Mouse (Mus musculus) stomach, embryonic 14.5 days (tissue): ENCODE data around the gene Clec16a. TPM values are rescaled to one million over a fixed set of nuclear protein-coding genes. Genes with fewer than 3 reads are reported as not detected.
A peak's percentile ranks its signal among the peaks of the same experiment; 100 is the strongest.

Experiments
- ATAC-seq: fragments of 200-750 bp; cut with Nextera tagmentation; 2 replicates; pipeline ENCODE4 v1.8.0; 2017; ENCODE audit warnings: low read depth, moderate TSS enrichment; ENCODE audit not compliant: insufficient number of reproducible peaks, insufficient read depth, low FRiP score
- H3K27ac ChIP-seq: fragments of 300-500 bp; sonication (generic); 2 replicates; pipeline ENCODE4 v1.5.1; 2014; ENCODE audit warnings: mild to moderate bottlenecking, low read length, moderate library complexity, mixed read lengths
- H3K27me3 ChIP-seq: fragments of 300-500 bp; sonication (generic); 2 replicates; pipeline ENCODE4 v1.6.1; 2014; ENCODE audit warnings: low read length, control low read depth, mixed read lengths; ENCODE audit not compliant: control insufficient read depth, insufficient read depth
- H3K36me3 ChIP-seq: fragments of 300-500 bp; sonication (generic); 2 replicates; pipeline ENCODE4 v1.6.1; 2014; ENCODE audit warnings: mild to moderate bottlenecking, control low read depth, low read length, moderate library complexity, mixed read lengths; ENCODE audit not compliant: control insufficient read depth, insufficient read depth
- H3K4me1 ChIP-seq: fragments of 300-500 bp; sonication (generic); 2 replicates; pipeline ENCODE4 v1.6.1; 2014; ENCODE audit warnings: low read length, control low read depth, mixed read lengths; ENCODE audit not compliant: control insufficient read depth, insufficient read depth
- H3K4me2 ChIP-seq: fragments of 300-500 bp; sonication (generic); replicated peaks from 2 replicates; pipeline ENCODE4 v1.6.1; 2014; ENCODE audit warnings: low read depth, low read length, control low read depth
- H3K4me3 ChIP-seq: fragments of 300-500 bp; sonication (generic); 2 replicates; pipeline ENCODE4 v1.5.1; 2014; ENCODE audit warnings: low read depth, low read length, control low read depth
- H3K9ac ChIP-seq: fragments of 300-500 bp; sonication (generic); replicated peaks from 2 replicates; pipeline ENCODE4 v1.6.1; 2014; ENCODE audit warnings: low read depth, mild to moderate bottlenecking, control low read depth, low read length, moderate library complexity, mixed read lengths
- H3K9me3 ChIP-seq: fragments of 300-500 bp; sonication (generic); 2 replicates; pipeline ENCODE4 v1.6.1; 2016; ENCODE audit warnings: low read depth, low read length, control low read depth; ENCODE audit not compliant: control insufficient read depth
- WGBS: fragments of 180-500 bp; shearing (Covaris S2); extraction: QIAGEN DNeasy Blood & Tissue Kit; methylation state at CpG from one replicate; pipeline ENCODE4 v1.1.7; 2014; 5-methylcytosine and 5-hydroxymethylcytosine counted together
- polyA plus RNA-seq: library from polyadenylated mRNA; unstranded; fragments of >200 nt; fragmentation: Nextera tagmentation; extraction: Ambion mirVana; gene quantifications from 2 replicates; pipeline ENCODE4 v1.2.1, GENCODE M21; 2014

Clec16a gene
- polyA plus RNA-seq, 1 experiment from 2014 or later: 38.9 TPM

DNA sequence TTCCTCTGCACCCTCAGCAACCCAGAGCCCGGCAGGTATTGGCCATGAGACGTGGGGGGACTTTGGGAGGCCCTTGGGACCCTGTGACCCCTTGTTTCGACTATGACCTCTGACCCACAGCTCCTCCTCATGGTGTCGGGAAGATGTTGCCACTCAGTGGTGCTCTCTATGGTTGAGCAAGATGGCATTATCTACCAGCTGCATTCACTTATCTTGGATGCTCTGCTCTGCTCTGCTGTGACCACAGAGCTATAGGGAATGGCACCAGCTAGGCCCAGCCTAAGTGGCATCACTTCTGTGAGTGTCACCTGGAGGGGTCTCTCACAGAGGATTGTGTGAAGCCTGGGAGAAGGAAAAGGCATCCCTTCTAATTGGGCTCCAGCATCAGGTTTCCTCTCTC lies 186.6 kb downstream of the Clec16a start:
- no peak overlapping the region for H3K4me2 ChIP-seq
- ATAC-seq: no peak
- no peak overlapping the region for H3K27ac ChIP-seq
- no peaks in the 10 kb centered on the region for H3K27me3 ChIP-seq
- 82% methylated on average over 4 of the region's 4 CpGs for WGBS
- H3K4me3 ChIP-seq: no peak overlapping the region
- no peak overlapping the region for H3K9ac ChIP-seq
- H3K4me1 ChIP-seq: peaks cover 5% of the 10 kb centered on the region; the same call in 1 of the 2 replicates
- no peaks in the 10 kb centered on the region for H3K36me3 ChIP-seq
- H3K9me3 ChIP-seq: no peaks in the 10 kb centered on the region

DNA sequence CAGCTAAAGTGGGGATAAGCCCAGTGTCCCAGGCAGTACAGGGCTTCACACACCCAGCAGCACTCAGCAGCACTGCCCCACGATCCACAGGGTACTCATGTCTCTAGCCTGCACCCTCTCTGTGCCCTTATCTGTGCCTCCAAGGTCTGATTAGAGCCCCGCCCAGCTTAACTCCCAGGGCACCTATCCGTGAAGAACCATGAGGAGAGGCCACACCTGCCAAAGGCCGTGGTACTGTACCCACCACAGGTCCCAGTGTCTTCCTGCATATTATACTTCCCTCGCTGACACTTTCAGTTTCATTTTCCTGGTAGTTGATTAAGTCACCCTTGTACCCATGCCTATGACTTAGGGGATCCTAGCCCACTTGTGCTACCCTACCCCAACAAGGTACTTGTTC lies 187.3 kb downstream of the Clec16a start:
- Histone ChIP-seq H3K4me3 (no peak overlapping the region), H3K9ac (no peak overlapping the region), H3K27ac (no peak overlapping the region), H3K27me3 (no peaks in the 10 kb centered on the region), H3K4me1 (peaks cover 5% of the 10 kb centered on the region; the same call in 1 of the 2 replicates), H3K4me2 (no peak overlapping the region), H3K9me3 (no peaks in the 10 kb centered on the region), H3K36me3 (no peaks in the 10 kb centered on the region)
- 0 out of 2 replicates have a peak, but pooled peaks have one; percentile 59 for ATAC-seq
- WGBS: 79% methylated on average over 5 of the region's 5 CpGs

DNA sequence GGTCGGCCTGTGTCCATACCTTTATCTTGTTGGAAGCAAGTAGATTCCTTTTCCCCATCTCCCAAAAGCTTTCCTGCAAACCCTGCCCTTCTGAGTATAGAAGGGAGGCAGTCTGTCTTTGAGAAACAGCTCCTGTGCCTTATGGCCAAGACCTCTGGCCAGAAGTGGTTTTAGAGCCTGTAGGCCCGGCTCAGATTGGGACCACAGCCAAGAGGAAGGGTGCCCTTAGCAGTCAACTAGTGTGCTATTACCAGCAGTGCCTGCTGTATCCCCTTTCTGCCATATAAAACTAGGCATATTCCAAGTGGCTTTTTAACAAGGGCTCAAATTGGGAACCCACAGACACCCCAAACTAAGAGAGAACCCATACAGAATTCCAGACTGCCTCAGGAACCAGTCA lies 190.6 kb downstream of the Clec16a start:
- H3K9me3 ChIP-seq: no peaks in the 10 kb centered on the region
- H3K9ac ChIP-seq: no peak overlapping the region
- ATAC-seq: no peak
- no peaks in the 10 kb centered on the region for H3K36me3 ChIP-seq
- H3K27ac ChIP-seq: no peak overlapping the region
- no peaks in the 10 kb centered on the region for H3K27me3 ChIP-seq
- peaks cover 10% of the 10 kb centered on the region; the same call in 1 of the 2 replicates for H3K4me1 ChIP-seq
- H3K4me2 ChIP-seq: no peak overlapping the region
- WGBS: 58% methylated on average over 2 of the region's 2 CpGs
- no peak overlapping the region for H3K4me3 ChIP-seq

DNA sequence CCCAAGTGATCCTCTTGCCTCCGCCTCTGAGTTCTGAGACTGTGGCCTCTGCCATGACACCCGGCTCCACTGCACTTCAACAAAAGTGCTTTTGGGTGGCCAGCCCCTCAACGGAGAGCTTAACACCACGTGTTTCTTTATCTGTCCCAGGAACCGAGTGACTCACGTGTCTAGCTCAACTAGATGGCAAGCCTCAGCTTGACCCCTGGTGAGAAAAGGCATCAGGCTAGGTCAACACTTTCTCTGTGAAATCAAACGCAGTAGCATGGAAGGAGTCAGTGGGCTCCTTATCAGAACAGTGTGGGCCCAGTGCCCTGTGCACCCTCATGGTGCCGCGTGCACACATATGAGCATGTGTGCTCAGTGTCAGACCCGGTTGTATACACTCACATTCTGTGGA lies 191.2 kb downstream of the Clec16a start:
- H3K36me3 ChIP-seq: no peaks in the 10 kb centered on the region
- no peak overlapping the region for H3K4me3 ChIP-seq
- peaks cover 10% of the 10 kb centered on the region; the same call in 1 of the 2 replicates for H3K4me1 ChIP-seq
- H3K9ac ChIP-seq: no peak overlapping the region
- ATAC-seq: no peak
- H3K27ac ChIP-seq: no peak overlapping the region
- H3K27me3 ChIP-seq: no peaks in the 10 kb centered on the region
- no peak overlapping the region for H3K4me2 ChIP-seq
- H3K9me3 ChIP-seq: no peaks in the 10 kb centered on the region
- WGBS: 64% methylated on average over 10 of the region's 10 CpGs

DNA sequence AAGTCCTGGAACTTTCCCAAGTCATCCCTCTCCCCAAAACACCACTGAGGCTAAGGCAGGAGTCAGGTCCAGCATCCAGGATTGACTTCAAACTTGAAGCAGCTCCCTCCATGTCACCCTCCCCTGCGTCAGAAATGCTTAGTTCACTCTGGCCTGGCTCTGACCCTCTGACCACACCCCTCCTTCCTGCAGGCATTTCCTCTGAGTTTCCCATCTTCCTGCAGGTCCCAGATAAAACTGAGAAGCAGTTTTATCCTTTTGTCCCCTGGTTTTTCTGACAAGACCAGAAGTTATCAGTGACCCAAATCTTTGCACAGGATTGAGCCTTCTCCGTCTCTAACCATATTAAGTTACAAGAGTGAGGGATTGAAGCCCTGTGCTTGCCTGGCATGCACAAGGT lies 192.4 kb downstream of the Clec16a start:
- Histone ChIP-seq H3K4me1 (peaks cover 10% of the 10 kb centered on the region; the same call in 1 of the 2 replicates), H3K4me3 (no peak overlapping the region), H3K9ac (no peak overlapping the region), H3K27me3 (no peaks in the 10 kb centered on the region), H3K27ac (peak overlapping the region; percentile 61), H3K9me3 (no peaks in the 10 kb centered on the region), H3K36me3 (no peaks in the 10 kb centered on the region), H3K4me2 (no peak overlapping the region)
- no peak for ATAC-seq
- WGBS: 52% methylated on average over 2 of the region's 2 CpGs

DNA sequence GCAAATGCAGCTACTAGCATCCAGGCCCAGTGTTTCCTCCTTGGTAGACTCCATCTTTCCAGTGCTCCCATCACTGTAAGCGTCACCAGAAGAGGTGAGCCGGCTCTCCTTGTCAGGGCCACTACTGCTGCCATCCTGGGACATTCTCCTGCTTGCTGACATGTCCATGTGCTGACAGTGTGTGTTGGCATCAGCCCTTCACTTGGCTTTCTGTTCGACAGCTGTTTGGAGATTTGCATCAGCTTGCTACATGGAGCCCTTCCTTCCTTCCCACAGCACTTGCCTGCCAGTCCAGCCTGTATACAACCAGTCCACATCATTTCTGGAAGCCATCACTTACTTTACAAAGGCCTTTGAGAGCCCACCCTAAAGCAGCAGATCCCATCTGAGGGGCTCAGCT lies 193.7 kb downstream of the Clec16a start:
- Histone ChIP-seq H3K4me1 (peaks cover 10% of the 10 kb centered on the region; the same call in 1 of the 2 replicates), H3K4me3 (no peak overlapping the region), H3K9ac (no peak overlapping the region), H3K4me2 (no peak overlapping the region), H3K36me3 (no peaks in the 10 kb centered on the region), H3K27ac (no peak overlapping the region; the same call in 1 of the 2 replicates), H3K9me3 (no peaks in the 10 kb centered on the region), H3K27me3 (no peaks in the 10 kb centered on the region)
- 91% methylated on average over 3 of the region's 3 CpGs for WGBS
- no peak for ATAC-seq

DNA sequence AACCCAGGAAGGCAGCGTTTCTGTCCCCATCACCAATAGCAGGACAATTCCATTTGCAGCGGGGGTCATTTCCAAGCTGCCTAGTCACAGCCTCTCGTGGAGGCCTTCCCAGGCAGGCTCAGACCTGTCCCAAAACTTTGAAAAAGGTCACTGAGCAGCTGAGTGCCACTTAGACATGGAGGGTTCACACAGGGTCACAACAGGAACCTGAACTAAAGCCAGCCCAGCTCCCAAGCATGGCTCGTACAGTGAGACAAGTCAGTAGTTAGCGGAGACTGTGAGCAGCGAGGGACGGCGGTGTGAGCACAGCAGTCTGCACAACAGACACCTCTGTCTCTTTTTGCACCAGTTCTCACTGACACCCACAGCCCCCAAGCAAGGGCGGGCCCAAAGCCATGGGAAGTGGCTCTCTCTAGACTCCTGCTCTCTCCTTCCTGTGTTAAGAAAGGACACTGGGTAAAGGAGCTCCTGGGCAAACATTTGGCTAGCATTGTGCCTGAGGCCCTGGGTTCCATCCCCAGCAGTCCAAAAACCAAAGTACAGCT lies 194.8 kb downstream of the Clec16a start:
- Histone ChIP-seq H3K4me1 (peaks cover 10% of the 10 kb centered on the region; the same call in 1 of the 2 replicates), H3K4me3 (no peak overlapping the region), H3K9ac (no peak overlapping the region), H3K27me3 (no peaks in the 10 kb centered on the region), H3K36me3 (no peaks in the 10 kb centered on the region), H3K9me3 (no peaks in the 10 kb centered on the region), H3K27ac (no peak overlapping the region), H3K4me2 (no peak overlapping the region)
- WGBS: 68% methylated on average over 9 of the region's 9 CpGs
- ATAC-seq: no peak

DNA sequence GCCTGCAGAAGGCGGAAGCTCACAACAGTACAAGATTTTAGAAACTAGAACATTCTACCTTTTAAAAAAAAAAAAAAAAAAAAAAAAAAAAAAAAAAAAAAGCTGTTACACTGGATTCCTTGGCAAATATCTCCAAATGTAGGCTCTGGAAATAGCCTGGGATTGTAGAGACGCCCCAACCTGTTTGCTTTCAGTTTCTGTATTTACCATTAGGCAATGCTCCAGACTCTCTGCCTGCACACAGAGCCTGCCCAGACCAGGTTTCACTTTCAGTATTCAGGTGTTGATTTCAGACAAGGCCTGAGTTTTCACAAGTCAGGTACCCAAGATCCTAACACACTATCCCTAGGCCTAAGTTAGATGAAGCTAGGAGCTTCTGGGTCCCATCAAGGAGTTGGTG lies 195.9 kb downstream of the Clec16a start:
- H3K27ac ChIP-seq: 0 out of 2 replicates have a peak overlapping the region, but pooled peaks have one; percentile 44
- H3K36me3 ChIP-seq: no peaks in the 10 kb centered on the region
- 0 out of 2 replicates have a peak, but pooled peaks have one; percentile 30 for ATAC-seq
- H3K4me3 ChIP-seq: no peak overlapping the region
- peaks cover 10% of the 10 kb centered on the region; the same call in 1 of the 2 replicates for H3K4me1 ChIP-seq
- H3K9ac ChIP-seq: no peak overlapping the region
- no peak overlapping the region for H3K4me2 ChIP-seq
- H3K9me3 ChIP-seq: no peaks in the 10 kb centered on the region
- H3K27me3 ChIP-seq: no peaks in the 10 kb centered on the region
- 70% methylated on average over 2 of the region's 2 CpGs for WGBS

DNA sequence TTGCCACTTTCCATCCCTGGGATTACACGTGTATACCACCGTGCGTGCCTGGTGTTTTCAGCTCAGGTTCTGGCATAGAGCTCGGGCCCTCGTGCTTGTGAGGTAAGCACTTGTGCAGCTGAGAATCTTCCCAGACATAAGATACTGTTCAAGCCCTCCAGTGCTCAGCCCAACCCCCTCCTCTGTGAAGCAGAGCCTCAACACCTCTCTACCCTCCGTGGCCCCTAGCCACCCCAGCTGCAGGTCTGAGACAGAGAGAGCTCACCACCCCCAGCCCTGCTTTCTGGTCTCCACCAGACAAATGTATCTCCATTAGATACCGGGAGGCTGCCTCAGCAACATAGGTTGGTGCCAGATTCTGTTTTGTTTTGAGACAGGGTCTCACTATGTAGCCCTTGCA lies 204.1 kb downstream of the Clec16a start:
- H3K9me3 ChIP-seq: no peaks in the 10 kb centered on the region
- H3K27me3 ChIP-seq: no peaks in the 10 kb centered on the region
- H3K36me3 ChIP-seq: no peaks in the 10 kb centered on the region
- ATAC-seq: no peak
- 32% methylated on average over 7 of the region's 7 CpGs for WGBS
- H3K4me2 ChIP-seq: no peak overlapping the region
- peaks cover 3% of the 10 kb centered on the region; the same call in 1 of the 2 replicates for H3K4me1 ChIP-seq
- no peak overlapping the region for H3K9ac ChIP-seq
- no peak overlapping the region for H3K27ac ChIP-seq
- no peak overlapping the region for H3K4me3 ChIP-seq
